Mouse (Mus musculus) embryonic facial prominence, embryonic 12.5 days (tissue): ENCODE data around the gene Ints4. TPM values are rescaled to one million over a fixed set of nuclear protein-coding genes. Genes with fewer than 3 reads are reported as not detected.
A peak's percentile ranks its signal among the peaks of the same experiment; 100 is the strongest.

ENCODE experiments used
- ATAC-seq: fragments of 200-750 bp; cut with Nextera tagmentation; 2 replicates; pipeline ENCODE4 v1.8.0; 2017; ENCODE audit not compliant: insufficient number of reproducible peaks, insufficient read depth, low FRiP score, low TSS enrichment
- H3K27ac ChIP-seq: fragments of 300-500 bp; sonication (generic); 2 replicates; pipeline ENCODE4 v1.5.1; 2016; ENCODE audit warnings: mild to moderate bottlenecking
- H3K27me3 ChIP-seq: fragments of 300-500 bp; sonication (generic); 2 replicates; pipeline ENCODE4 v1.6.1; 2016; ENCODE audit warnings: mild to moderate bottlenecking, moderate library complexity
- H3K36me3 ChIP-seq: fragments of 300-500 bp; sonication (generic); 2 replicates; pipeline ENCODE4 v1.6.1; 2016; ENCODE audit warnings: mild to moderate bottlenecking
- H3K4me1 ChIP-seq: fragments of 300-500 bp; sonication (generic); 2 replicates; pipeline ENCODE4 v1.6.1; 2016
- H3K4me2 ChIP-seq: fragments of 300-500 bp; sonication (generic); replicated peaks from 2 replicates; pipeline ENCODE4 v1.6.1; 2016; ENCODE audit warnings: mild to moderate bottlenecking, moderate library complexity
- H3K4me3 ChIP-seq: fragments of 300-500 bp; sonication (generic); 2 replicates; pipeline ENCODE4 v1.5.1; 2016; ENCODE audit warnings: mild to moderate bottlenecking
- H3K9ac ChIP-seq: fragments of 300-500 bp; sonication (generic); 2 replicates; pipeline ENCODE4 v1.6.1; 2016; ENCODE audit warnings: mild to moderate bottlenecking, moderate library complexity
- H3K9me3 ChIP-seq: fragments of 300-500 bp; sonication (generic); 2 replicates; pipeline ENCODE4 v1.6.1; 2016; ENCODE audit warnings: mild to moderate bottlenecking, moderate library complexity
- WGBS: fragments of 180-500 bp; shearing (Covaris S2); methylation state at CpG from one replicate; pipeline ENCODE4 v1.1.7; 2016; 5-methylcytosine and 5-hydroxymethylcytosine counted together
- polyA plus RNA-seq: library from polyadenylated mRNA; unstranded; fragments of >200 nt; fragmentation: Nextera tagmentation; extraction: Ambion mirVana; gene quantifications from 2 replicates; pipeline ENCODE4 v1.2.1, GENCODE M21; 2016

Ints4 gene
- polyA plus RNA-seq, 1 experiment from 2014 or later, result 63.5 TPM

GRCm38 (mm10) chr7:97546462-97546861 lies 65.7 kb downstream of the Ints4 start:
- peaks cover 30% of the 10 kb centered on the region for H3K36me3 ChIP-seq
- ATAC-seq, result no peak

GRCm38 (mm10) chr7:97549301-97549700 lies 68.5 kb downstream of the Ints4 start:
- Histone ChIP-seq H3K27me3 (no peaks in the 10 kb centered on the region), H3K9ac (no peak overlapping the region), H3K9me3 (no peaks in the 10 kb centered on the region), H3K4me1 (no peaks in the 10 kb centered on the region), H3K4me3 (no peak overlapping the region), H3K27ac (no peak overlapping the region), H3K4me2 (no peak overlapping the region), H3K36me3 (peaks cover 6% of the 10 kb centered on the region; the same call in 1 of the 2 replicates)
- 93% methylated on average over 10 of the region's 10 CpGs for WGBS
- no peak for ATAC-seq

More at GRCm38 (mm10) chr7:97546462-97546861, 65.7 kb downstream of the Ints4 start:
- no peaks in the 10 kb centered on the region for H3K27me3 ChIP-seq
- 85% methylated on average over 2 of the region's 2 CpGs for WGBS
- no peaks in the 10 kb centered on the region for H3K9me3 ChIP-seq
- H3K9ac ChIP-seq, result no peak overlapping the region
- no peaks in the 10 kb centered on the region for H3K4me1 ChIP-seq
- H3K27ac ChIP-seq, result no peak overlapping the region
- H3K4me3 ChIP-seq, result no peak overlapping the region
- H3K4me2 ChIP-seq, result no peak overlapping the region

GRCm38 (mm10) chr7:97550673-97551072 lies 69.9 kb downstream of the Ints4 start:
- Histone ChIP-seq H3K27ac (no peak overlapping the region), H3K4me3 (no peak overlapping the region), H3K9ac (no peak overlapping the region), H3K27me3 (no peaks in the 10 kb centered on the region), H3K4me2 (no peak overlapping the region), H3K36me3 (peaks cover 6% of the 10 kb centered on the region; the same call in 1 of the 2 replicates), H3K9me3 (no peaks in the 10 kb centered on the region), H3K4me1 (no peaks in the 10 kb centered on the region)
- WGBS, result 91% methylated on average over 9 of the region's 9 CpGs
- no peak for ATAC-seq

GRCm38 (mm10) chr7:97563576-97563975 lies 82.8 kb downstream of the Ints4 start:
- WGBS, result 87% methylated on average over 2 of the region's 2 CpGs
- no peaks in the 10 kb centered on the region for H3K27me3 ChIP-seq
- H3K9ac ChIP-seq, result no peak overlapping the region
- H3K36me3 ChIP-seq, result no peaks in the 10 kb centered on the region
- no peaks in the 10 kb centered on the region for H3K9me3 ChIP-seq
- H3K4me2 ChIP-seq, result no peak overlapping the region
- no peak for ATAC-seq
- H3K4me1 ChIP-seq, result no peaks in the 10 kb centered on the region
- no peak overlapping the region for H3K27ac ChIP-seq
- no peak overlapping the region for H3K4me3 ChIP-seq

GRCm38 (mm10) chr7:97569372-97569771 lies 88.6 kb downstream of the Ints4 start:
- Histone ChIP-seq H3K4me3 (no peak overlapping the region), H3K27me3 (no peaks in the 10 kb centered on the region), H3K9me3 (no peaks in the 10 kb centered on the region), H3K4me1 (no peaks in the 10 kb centered on the region), H3K4me2 (no peak overlapping the region), H3K27ac (no peak overlapping the region), H3K36me3 (peaks cover 4% of the 10 kb centered on the region; the same call in 1 of the 2 replicates), H3K9ac (no peak overlapping the region)
- ATAC-seq, result no peak
- WGBS, result 73% methylated on average over 4 of the region's 4 CpGs

GRCm38 (mm10) chr7:97570389-97570788 lies 89.6 kb downstream of the Ints4 start:
- no peak overlapping the region for H3K27ac ChIP-seq
- H3K9me3 ChIP-seq, result no peaks in the 10 kb centered on the region
- 80% methylated on average over 1 of the region's 1 CpGs for WGBS
- H3K4me2 ChIP-seq, result no peak overlapping the region
- no peak overlapping the region for H3K9ac ChIP-seq
- H3K27me3 ChIP-seq, result no peaks in the 10 kb centered on the region
- H3K4me3 ChIP-seq, result no peak overlapping the region
- H3K4me1 ChIP-seq, result no peaks in the 10 kb centered on the region
- ATAC-seq, result no peak
- H3K36me3 ChIP-seq, result peaks cover 4% of the 10 kb centered on the region; the same call in 1 of the 2 replicates

- H3K4me2 ChIP-seq, result peak overlapping the region; percentile 82
- 30% methylated on average over 8 of the region's 8 CpGs for WGBS
- ATAC-seq, result 0 out of 2 replicates have a peak, but pooled peaks have one; percentile 10
- peak overlapping the region; percentile 94; the same call in 1 of the 2 replicates for H3K27ac ChIP-seq
- no peaks in the 10 kb centered on the region for H3K27me3 ChIP-seq
- peaks cover 3% of the 10 kb centered on the region; the same call in 1 of the 2 replicates for H3K4me1 ChIP-seq
- peak overlapping the region; percentile 63 for H3K4me3 ChIP-seq
- H3K9me3 ChIP-seq, result no peaks in the 10 kb centered on the region
- peak overlapping the region; percentile 94 for H3K9ac ChIP-seq
- H3K36me3 ChIP-seq, result peaks cover 4% of the 10 kb centered on the region; the same call in 1 of the 2 replicates
Measured at GRCm38 (mm10) chr7:97578361-97579066, 97.8 kb downstream of the Ints4 start.

GRCm38 (mm10) chr7:97579067-97579975 lies 98.6 kb downstream of the Ints4 start, which contains the start of the genes Aamdc and Rsf1:
Gene Aamdc, minus strand, starts transcription at chr7:97579497.
Gene Rsf1, plus strand, starts transcription at chr7:97579889.
- Histone ChIP-seq H3K9ac (peak within 1 kb of the TSS; percentile 94), H3K27me3 (no peaks in the 10 kb centered on the region), H3K36me3 (peaks cover under 1% of the 10 kb centered on the region; the same call in 1 of the 2 replicates), H3K4me2 (peak within 1 kb of the TSS; percentile 82), H3K9me3 (no peaks in the 10 kb centered on the region), H3K27ac (peak within 1 kb of the TSS; percentile 94), H3K4me1 (peaks cover 3% of the 10 kb centered on the region; the same call in 1 of the 2 replicates), H3K4me3 (peak within 1 kb of the TSS; percentile 63)
- ATAC-seq, result peak; percentile 98
- under 1% methylated on average over 56 of the region's 68 CpGs for WGBS

GRCm38 (mm10) chr7:97579976-97580842 lies 99.5 kb downstream of the Ints4 start:
- under 1% methylated on average over 58 of the region's 65 CpGs for WGBS
- peak overlapping the region; percentile 94 for H3K9ac ChIP-seq

GRCm38 (mm10) chr7:97580843-97581214 lies 100.1 kb downstream of the Ints4 start:
- Histone ChIP-seq H3K36me3 (no peaks in the 10 kb centered on the region), H3K9me3 (no peaks in the 10 kb centered on the region), H3K27ac (peak overlapping the region; percentile 94), H3K27me3 (no peaks in the 10 kb centered on the region), H3K4me3 (peak overlapping the region; percentile 63), H3K4me2 (peak overlapping the region; percentile 82), H3K4me1 (peaks cover 3% of the 10 kb centered on the region; the same call in 1 of the 2 replicates), H3K9ac (peak overlapping the region; percentile 94)
- WGBS, result under 1% methylated on average over 11 of the region's 11 CpGs
- peak; percentile 53 for ATAC-seq

More at GRCm38 (mm10) chr7:97579976-97580842, 99.5 kb downstream of the Ints4 start:
- peak; percentile 36 for ATAC-seq
- Histone ChIP-seq H3K27ac (peak overlapping the region; percentile 94), H3K27me3 (no peaks in the 10 kb centered on the region), H3K4me2 (peak overlapping the region; percentile 82), H3K9me3 (no peaks in the 10 kb centered on the region), H3K4me3 (peak overlapping the region; percentile 63), H3K36me3 (no peaks in the 10 kb centered on the region), H3K4me1 (peaks cover 3% of the 10 kb centered on the region; the same call in 1 of the 2 replicates)
